Mouse (Mus musculus): ENCODE measurements around the gene Rhox13.

The Rhox13 gene

GRCm38 (mm10) chrX:38120982-38121381 lies at the start of gene Rhox13:
Gene Rhox13 (plus strand): TSS chrX:38121219.
- no peak for DNase-seq (ENCODE audit: low spot score in 2 of 2)

- DNase-seq (ENCODE audit: low spot score in 2 of 2), result peak in 1 of 2 experiments; percentile 64
Measured at GRCm38 (mm10) chrX:38084226-38084625, 36.8 kb upstream of the Rhox13 start.

GRCm38 (mm10) chrX:38085041-38085440 lies 36.0 kb upstream of the Rhox13 start, which contains the start of gene Rhox11:
Gene Rhox11 (minus strand): TSS chrX:38085141.
- no peak for DNase-seq (ENCODE audit: low spot score in 2 of 2)

- DNase-seq (ENCODE audit: low spot score in 2 of 2), result no peak
Measured at GRCm38 (mm10) chrX:38110807-38111206, 10.2 kb upstream of the Rhox13 start, which contains the start of gene Rhox12. Gene Rhox12 (minus strand): TSS chrX:38110907.

GRCm38 (mm10) chrX:38121478-38121877 lies 459 bp downstream of the Rhox13 start:
- DNase-seq (ENCODE audit: low spot score in 2 of 2), result no peak

- DNase-seq (ENCODE audit: low spot score in 2 of 2), result no peak
Measured at GRCm38 (mm10) chrX:38159097-38159496, 38.1 kb downstream of the Rhox13 start.

DNA sequence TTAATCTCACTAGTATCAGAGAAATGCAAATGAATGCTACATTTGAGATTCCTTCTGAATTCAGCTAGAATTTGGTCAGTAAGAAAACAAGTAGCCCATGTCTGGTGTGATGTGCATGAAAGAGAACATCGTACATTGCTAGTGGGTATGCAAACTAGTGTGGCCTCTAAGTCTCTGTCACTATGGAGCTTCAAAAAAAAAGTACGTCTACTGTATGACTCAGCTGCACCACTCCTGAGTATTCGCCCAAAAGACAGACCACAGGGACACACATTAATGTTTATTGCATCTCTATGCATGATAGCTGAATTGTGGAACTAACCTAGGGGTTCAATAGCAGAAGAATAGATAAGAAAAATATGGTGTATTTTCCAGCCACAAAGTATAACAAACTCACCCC lies 44.3 kb downstream of the Rhox13 start:
- no peak for DNase-seq (ENCODE audit: low spot score in 2 of 2)

DNA sequence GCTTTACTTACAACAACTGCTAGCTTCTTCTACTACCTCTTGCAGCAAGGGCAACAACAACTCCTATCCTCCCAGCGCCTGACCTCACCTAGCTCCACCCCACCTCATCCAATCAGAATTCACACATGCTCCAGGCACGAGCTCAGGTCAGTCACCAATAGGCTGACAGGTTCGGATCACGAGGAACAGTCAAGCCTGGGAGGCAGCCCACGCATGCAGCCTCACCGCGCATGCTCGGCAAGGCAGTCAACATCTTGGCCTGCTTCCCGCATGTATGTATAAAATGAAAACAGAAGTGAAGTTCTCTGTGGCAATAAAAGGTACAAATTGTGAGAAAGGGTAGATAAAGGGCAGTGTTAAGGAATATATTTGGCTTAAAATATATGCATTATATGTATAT lies 45.0 kb downstream of the Rhox13 start:
- DNase-seq (ENCODE audit: low spot score in 2 of 2), result no peak

DNA sequence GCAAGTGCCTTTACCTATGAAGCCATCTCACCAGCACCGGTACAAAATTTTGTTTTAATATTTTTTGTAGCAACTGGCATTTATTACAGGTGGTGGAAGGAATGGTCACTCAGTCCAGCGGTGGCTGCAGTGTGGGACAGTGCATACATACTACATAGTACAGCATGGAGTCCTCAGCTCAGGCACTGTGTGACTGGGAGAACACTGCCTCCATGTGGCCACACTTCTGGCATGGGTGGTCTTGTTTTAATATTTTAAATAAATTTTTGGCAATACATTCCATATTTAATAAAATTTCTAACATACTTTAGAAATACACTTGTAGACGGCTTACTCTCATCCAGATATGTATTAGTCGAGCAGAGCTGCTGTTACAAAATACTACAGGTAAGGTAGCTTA lies 45.6 kb downstream of the Rhox13 start:
- no peak for DNase-seq (ENCODE audit: low spot score in 2 of 2)

Measured in urinary bladder, postnatal 4 days (tissue).